Mouse (Mus musculus) liver, embryonic 16.5 days (tissue): ENCODE measurements around the gene Grk6. TPM values are rescaled to one million over a fixed set of nuclear protein-coding genes. Genes with fewer than 3 reads are reported as not detected.
A peak's percentile ranks its signal among the peaks of the same experiment; 100 is the strongest.

Experiments used
- microRNA-seq: library from miRNA; unstranded; fragments of <30 nt; microRNA quantifications from one replicate; pipeline ENCODE4, GENCODE M21; 2016
- polyA plus RNA-seq: library from polyadenylated mRNA; unstranded; fragments of >200 nt; fragmentation: Nextera tagmentation; extraction: Ambion mirVana; gene quantifications from 2 replicates; pipeline ENCODE4 v1.2.1, GENCODE M21; 2015

Grk6 gene
- polyA plus RNA-seq, 1 experiment from 2014 or later, result 12.1 TPM

Small RNA genes within 50 kb of the gene (microRNA-seq; reads per million reads assigned to microRNA genes)
- gene Mir6943, result 2.0 reads per million
- gene Mir6944, result 2.7 reads per million, percentile 6 among the genes with 10 or more reads in this experiment
- gene Mir6945, result 1.7 reads per million

Other genes starting within 250 kb of the Grk6 start
- 12.2 and 13.0 TPM in 2 replicates for gene Nsd1, start 235.3 kb upstream of the Grk6 start, polyA plus RNA-seq
- 202 and 206 TPM in 2 replicates for gene Prelid1, start 124.6 kb upstream of the Grk6 start, polyA plus RNA-seq
- 42.2 and 50.1 TPM in 2 replicates for gene Rab24, start 123.1 kb upstream of the Grk6 start, polyA plus RNA-seq
- 24.0 and 28.7 TPM in 2 replicates for gene Mxd3, start 115.2 kb upstream of the Grk6 start, polyA plus RNA-seq
- 53.3 and 55.5 TPM in 2 replicates for gene Lman2, start 82.3 kb upstream of the Grk6 start, polyA plus RNA-seq
- 2.8 and 3.2 TPM in 2 replicates for gene Rgs14, start 75.3 kb upstream of the Grk6 start, polyA plus RNA-seq
- gene Slc34a1, start 46.9 kb upstream of the Grk6 start, polyA plus RNA-seq, result 0.15 TPM in 1 of 2 replicates, not detected in the other
- gene Pfn3, start 29.8 kb upstream of the Grk6 start, polyA plus RNA-seq, result not detected in 2 replicates
- 147 and 184 TPM in 2 replicates for gene F12, start 18.3 kb upstream of the Grk6 start, polyA plus RNA-seq
- not detected in 2 replicates for gene Prr7, start 19.2 kb downstream of the Grk6 start, polyA plus RNA-seq
- gene Dbn1, start 43.0 kb downstream of the Grk6 start, polyA plus RNA-seq, result 6.1 and 7.7 TPM in 2 replicates
- gene Pdlim7, start 68.6 kb downstream of the Grk6 start, polyA plus RNA-seq, result 24.4 and 27.9 TPM in 2 replicates
- 9.3 and 10.9 TPM in 2 replicates for gene Dok3, start 84.2 kb downstream of the Grk6 start, polyA plus RNA-seq
- 20.9 and 22.0 TPM in 2 replicates for gene Ddx41, start 91.6 kb downstream of the Grk6 start, polyA plus RNA-seq
- gene Fam193b, start 126.0 kb downstream of the Grk6 start, polyA plus RNA-seq, result 8.4 and 8.7 TPM in 2 replicates
- gene Tmed9, start 128.7 kb downstream of the Grk6 start, polyA plus RNA-seq, result 55.7 and 63.6 TPM in 2 replicates
- gene B4galt7, start 154.8 kb downstream of the Grk6 start, polyA plus RNA-seq, result 5.7 and 6.5 TPM in 2 replicates
- 13.0 and 13.3 TPM in 2 replicates for gene Caml, start 177.9 kb downstream of the Grk6 start, polyA plus RNA-seq
- gene Ddx46, start 190.0 kb downstream of the Grk6 start, polyA plus RNA-seq, result 14.3 TPM in 2 replicates
- gene B230219D22Rik, start 248.1 kb downstream of the Grk6 start, polyA plus RNA-seq, result 10.8 and 11.2 TPM in 2 replicates